Mouse (Mus musculus): ENCODE results near the gene Ucp1. TPM values are rescaled to one million over a fixed set of nuclear protein-coding genes. Genes with fewer than 3 reads are reported as not detected.

The Ucp1 gene
- total RNA-seq (2023) = not detected

GRCm38 (mm10) chr8:83290176-83290575 lies at the start of gene Ucp1:
TSS of gene Ucp1 (plus strand) at chr8:83290352.

GRCm38 (mm10) chr8:83331899-83332697 lies 41.9 kb downstream of the Ucp1 start, which contains the start of gene Elmod2:
TSS of gene Elmod2 (minus strand) at chr8:83332486.

Other genes starting within 250 kb of the Ucp1 start
- gene Tbc1d9, start 125.0 kb upstream of the Ucp1 start, total RNA-seq (2023) = 1 to 10 TPM; 5.5 to 7.0 TPM
- under 1 TPM; 0.85 to 0.88 TPM for gene Gm10645, start 124.2 kb upstream of the Ucp1 start, total RNA-seq (2023)
- 10 to 100 TPM; 10.4 to 10.7 TPM for gene Elmod2, start 42.1 kb downstream of the Ucp1 start, total RNA-seq (2023)
- gene Mgat4d, start 58.1 kb downstream of the Ucp1 start, total RNA-seq (2023) = not detected
- under 1 TPM; 0.11 to 0.13 TPM for gene Clgn, start 99.5 kb downstream of the Ucp1 start, total RNA-seq (2023)
- 10 to 100 TPM; 17.3 to 19.0 TPM for gene Scoc, start 168.0 kb downstream of the Ucp1 start, total RNA-seq (2023)
- not detected for gene Olfr370, start 245.4 kb downstream of the Ucp1 start, total RNA-seq (2023)

Measured in neutrophil, adult 83 days (primary cell).